Mouse (Mus musculus) forebrain, embryonic 13.5 days (tissue): ENCODE measurements at regions not wholly inside any gene's neighbourhood (a gene's known extent, or its start where the extent isn't known, plus 50 kb on each side); places are given as distances from the start of the nearest gene placed in this dataset.

Source experiments
- ATAC-seq: fragments of 200-750 bp; cut with Nextera tagmentation; 2 replicates; pipeline ENCODE4 v1.8.0; 2017
- H3K27ac ChIP-seq: fragments of 300-500 bp; sonication (generic); 2 replicates; pipeline ENCODE4 v1.5.1; 2015; ENCODE audit warnings: inconsistent platforms, mild to moderate bottlenecking, moderate library complexity
- H3K27me3 ChIP-seq: fragments of 300-500 bp; sonication (generic); 2 replicates; pipeline ENCODE4 v1.6.1; 2015; ENCODE audit warnings: mild to moderate bottlenecking, inconsistent platforms
- H3K36me3 ChIP-seq: fragments of 300-500 bp; sonication (generic); 2 replicates; pipeline ENCODE4 v1.6.1; 2015; ENCODE audit warnings: mild to moderate bottlenecking, inconsistent platforms; ENCODE audit not compliant: poor library complexity, severe bottlenecking
- H3K4me1 ChIP-seq: fragments of 300-500 bp; sonication (generic); 2 replicates; pipeline ENCODE4 v1.6.1; 2015; ENCODE audit warnings: inconsistent platforms
- H3K4me2 ChIP-seq: fragments of 300-500 bp; sonication (generic); 2 replicates; pipeline ENCODE4 v1.6.1; 2015; ENCODE audit warnings: inconsistent platforms, mild to moderate bottlenecking, moderate library complexity
- H3K4me3 ChIP-seq: fragments of 300-500 bp; sonication (generic); 2 replicates; pipeline ENCODE4 v1.5.1; 2015; ENCODE audit warnings: mild to moderate bottlenecking, inconsistent platforms
- H3K9ac ChIP-seq: fragments of 300-500 bp; sonication (generic); 2 replicates; pipeline ENCODE4 v1.6.1; 2015; ENCODE audit warnings: mild to moderate bottlenecking, inconsistent platforms
- H3K9me3 ChIP-seq: fragments of 300-500 bp; sonication (generic); replicated peaks from 2 replicates; pipeline ENCODE4 v1.6.1; 2016; ENCODE audit warnings: inconsistent platforms
- WGBS: fragments of 180-500 bp; shearing (Covaris S2); methylation state at CpG from one replicate; pipeline ENCODE4 v1.1.7; 2015; 5-methylcytosine and 5-hydroxymethylcytosine counted together

DNA sequence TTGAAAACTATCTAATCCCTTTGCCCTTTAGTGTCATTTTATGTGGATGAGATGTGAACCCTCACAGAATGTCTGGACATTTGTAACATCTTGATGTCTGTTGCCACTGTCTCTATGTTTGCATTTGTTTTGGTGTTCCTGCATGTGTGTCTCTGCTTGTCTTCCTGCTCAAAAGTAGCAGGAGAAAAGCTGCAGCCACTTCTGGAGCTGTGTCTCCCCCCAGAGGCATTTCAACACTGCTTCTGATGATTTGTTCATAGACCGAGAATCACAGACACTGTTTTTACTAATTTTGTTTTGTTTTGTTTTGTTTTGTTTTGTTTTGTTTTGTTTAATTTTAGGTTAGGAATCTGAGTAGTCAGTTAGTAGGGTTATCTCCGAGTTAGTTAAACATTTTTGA lies 883.8 kb downstream of the Gbe1 start:
- no peak overlapping the region for H3K4me3 ChIP-seq
- WGBS, result 67% methylated on average over 2 of the region's 2 CpGs

DNA sequence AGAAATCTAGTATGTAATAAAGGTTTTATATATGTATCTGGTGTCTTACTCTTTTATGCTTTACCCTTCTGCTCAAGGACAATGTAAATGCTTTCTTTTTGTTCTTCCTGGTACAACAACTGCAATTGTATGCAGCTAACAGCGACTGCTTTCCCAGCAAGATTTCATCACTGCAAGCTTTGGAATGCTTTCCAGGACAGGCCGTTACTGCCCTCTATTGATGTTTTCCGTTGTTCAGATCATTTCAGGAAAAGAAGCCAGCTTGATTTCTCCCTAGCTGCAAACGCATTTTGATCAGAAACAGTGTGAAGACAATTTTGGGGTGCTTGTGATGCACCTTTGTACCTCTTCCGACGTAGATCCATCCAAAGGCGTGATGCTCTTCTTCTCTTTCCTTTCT lies 895.1 kb downstream of the Gbe1 start:
- Histone ChIP-seq H3K9ac (no peak overlapping the region), H3K27me3 (no peaks in the 10 kb centered on the region), H3K36me3 (no peaks in the 10 kb centered on the region), H3K27ac (no peak overlapping the region), H3K4me3 (no peak overlapping the region), H3K9me3 (no peaks in the 10 kb centered on the region), H3K4me2 (no peak overlapping the region), H3K4me1 (no peaks in the 10 kb centered on the region)
- no peak for ATAC-seq
- WGBS, result 50% methylated on average over 7 of the region's 7 CpGs

More for the DNA sequence above, 883.8 kb downstream of the Gbe1 start:
- no peak overlapping the region for H3K4me2 ChIP-seq
- H3K4me1 ChIP-seq, result no peaks in the 10 kb centered on the region
- H3K9ac ChIP-seq, result no peak overlapping the region
- H3K27ac ChIP-seq, result no peak overlapping the region
- H3K9me3 ChIP-seq, result no peaks in the 10 kb centered on the region
- H3K27me3 ChIP-seq, result no peaks in the 10 kb centered on the region
- no peak for ATAC-seq
- H3K36me3 ChIP-seq, result no peaks in the 10 kb centered on the region

DNA sequence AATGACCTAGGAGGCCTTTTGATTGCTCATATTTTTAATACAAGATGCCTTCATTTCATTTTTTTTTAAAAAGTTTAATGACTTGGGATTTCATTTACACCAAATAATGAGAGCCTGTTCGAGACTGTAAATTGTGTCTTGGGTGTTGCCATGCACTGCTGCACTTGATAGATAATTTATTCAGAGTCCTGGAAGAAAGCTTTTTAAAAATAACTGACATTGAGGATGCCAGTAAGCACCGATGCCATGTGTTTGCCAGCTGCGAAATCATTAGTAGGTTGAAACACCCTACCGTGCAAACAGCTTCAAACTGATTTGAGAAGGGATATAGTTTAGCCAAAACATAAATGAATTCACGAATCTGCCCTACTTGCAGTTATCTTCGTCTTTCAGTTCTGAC lies 910.7 kb downstream of the Gbe1 start:
- ATAC-seq, result peak; percentile 69; the same call in 1 of the 2 replicates
- no peaks in the 10 kb centered on the region for H3K36me3 ChIP-seq
- no peaks in the 10 kb centered on the region for H3K27me3 ChIP-seq
- H3K4me1 ChIP-seq, result peaks cover 8% of the 10 kb centered on the region; the same call in 1 of the 2 replicates
- 38% methylated on average over 6 of the region's 6 CpGs for WGBS
- H3K27ac ChIP-seq, result no peak overlapping the region
- H3K4me2 ChIP-seq, result no peak overlapping the region
- no peak overlapping the region for H3K9ac ChIP-seq
- no peak overlapping the region for H3K4me3 ChIP-seq
- H3K9me3 ChIP-seq, result no peaks in the 10 kb centered on the region

DNA sequence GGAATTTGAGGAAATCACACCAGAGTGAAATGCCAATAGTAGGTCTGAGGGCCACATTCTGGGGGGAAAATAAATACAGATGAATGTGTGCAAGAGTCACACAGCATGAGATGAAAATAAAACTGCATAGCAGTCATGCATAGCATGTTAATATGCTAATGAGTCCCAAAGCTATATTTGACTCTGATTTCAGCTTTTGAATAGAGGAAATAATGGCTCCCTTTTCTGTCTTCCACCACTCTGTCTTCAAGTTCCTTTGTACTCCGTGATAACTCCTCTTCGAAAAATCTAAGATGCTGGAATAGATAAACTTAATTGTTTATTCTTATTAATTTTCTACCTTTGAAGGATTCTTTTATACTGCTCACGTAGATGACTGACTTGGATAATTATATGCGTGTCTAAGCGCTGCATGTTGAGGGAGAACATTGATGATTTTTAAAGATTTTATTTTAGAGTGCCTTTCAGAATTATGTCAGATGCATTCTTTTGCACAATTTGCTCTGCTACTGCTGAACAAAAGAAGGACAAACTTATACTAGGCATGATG lies 916.4 kb downstream of the Gbe1 start:
- WGBS, result 83% methylated on average over 5 of the region's 5 CpGs
- ATAC-seq, result peak; percentile 48

DNA sequence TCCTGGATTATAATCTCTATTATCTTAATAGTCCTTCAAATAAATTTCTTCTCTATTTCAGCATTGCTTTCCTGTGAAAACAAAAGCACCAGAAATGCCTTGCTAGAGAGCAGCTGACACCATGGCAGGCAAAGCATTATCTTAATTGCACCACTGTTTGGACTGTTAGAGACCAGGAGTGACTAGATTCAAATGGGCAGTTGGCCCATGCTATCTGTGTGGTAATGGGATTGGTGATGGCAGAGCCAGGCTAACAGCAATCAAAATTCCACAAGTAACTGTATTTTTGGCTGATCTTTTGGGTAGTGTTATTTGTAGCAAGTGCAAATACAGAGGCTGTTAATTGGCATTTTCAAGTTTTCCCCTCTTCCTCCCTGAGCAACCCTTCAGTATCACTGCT lies 929.3 kb downstream of the Gbe1 start:
- ATAC-seq, result 0 out of 2 replicates have a peak, but pooled peaks have one; percentile 54
- Histone ChIP-seq H3K4me3 (no peak overlapping the region), H3K27ac (no peak overlapping the region), H3K27me3 (no peaks in the 10 kb centered on the region), H3K4me1 (peaks cover 8% of the 10 kb centered on the region; the same call in 1 of the 2 replicates), H3K36me3 (no peaks in the 10 kb centered on the region), H3K9ac (no peak overlapping the region), H3K4me2 (no peak overlapping the region), H3K9me3 (no peaks in the 10 kb centered on the region)

More for the DNA sequence above, 916.4 kb downstream of the Gbe1 start:
- Histone ChIP-seq H3K36me3 (no peaks in the 10 kb centered on the region), H3K9me3 (no peaks in the 10 kb centered on the region), H3K4me3 (no peak overlapping the region), H3K27ac (no peak overlapping the region), H3K4me1 (no peaks in the 10 kb centered on the region), H3K27me3 (no peaks in the 10 kb centered on the region), H3K9ac (no peak overlapping the region), H3K4me2 (no peak overlapping the region)

DNA sequence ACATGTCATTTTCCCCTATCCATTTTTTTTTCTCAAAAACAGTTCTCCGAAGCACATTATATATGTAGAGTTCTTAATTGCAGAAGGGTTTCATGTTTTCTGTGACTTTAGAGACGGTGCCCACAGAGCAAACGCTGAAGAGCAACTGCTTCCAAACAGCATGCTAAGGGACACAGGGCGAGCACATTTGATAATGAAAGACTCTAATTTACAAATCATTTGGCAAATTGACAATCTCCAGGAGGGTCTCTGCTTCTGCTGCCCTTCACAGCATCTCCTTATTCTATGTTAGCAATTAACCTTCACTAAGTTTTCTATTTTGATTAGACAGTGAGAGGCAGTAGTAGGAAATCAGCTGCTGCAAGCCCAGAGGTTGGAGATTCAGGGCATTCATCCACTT lies 929.7 kb downstream of the Gbe1 start:
- Histone ChIP-seq H3K4me2 (no peak overlapping the region), H3K27me3 (no peaks in the 10 kb centered on the region), H3K9me3 (no peaks in the 10 kb centered on the region), H3K4me1 (peaks cover 8% of the 10 kb centered on the region; the same call in 1 of the 2 replicates), H3K36me3 (no peaks in the 10 kb centered on the region), H3K4me3 (no peak overlapping the region), H3K9ac (no peak overlapping the region), H3K27ac (no peak overlapping the region)
- 52% methylated on average over 4 of the region's 4 CpGs for WGBS
- ATAC-seq, result 0 out of 2 replicates have a peak, but pooled peaks have one; percentile 22

DNA sequence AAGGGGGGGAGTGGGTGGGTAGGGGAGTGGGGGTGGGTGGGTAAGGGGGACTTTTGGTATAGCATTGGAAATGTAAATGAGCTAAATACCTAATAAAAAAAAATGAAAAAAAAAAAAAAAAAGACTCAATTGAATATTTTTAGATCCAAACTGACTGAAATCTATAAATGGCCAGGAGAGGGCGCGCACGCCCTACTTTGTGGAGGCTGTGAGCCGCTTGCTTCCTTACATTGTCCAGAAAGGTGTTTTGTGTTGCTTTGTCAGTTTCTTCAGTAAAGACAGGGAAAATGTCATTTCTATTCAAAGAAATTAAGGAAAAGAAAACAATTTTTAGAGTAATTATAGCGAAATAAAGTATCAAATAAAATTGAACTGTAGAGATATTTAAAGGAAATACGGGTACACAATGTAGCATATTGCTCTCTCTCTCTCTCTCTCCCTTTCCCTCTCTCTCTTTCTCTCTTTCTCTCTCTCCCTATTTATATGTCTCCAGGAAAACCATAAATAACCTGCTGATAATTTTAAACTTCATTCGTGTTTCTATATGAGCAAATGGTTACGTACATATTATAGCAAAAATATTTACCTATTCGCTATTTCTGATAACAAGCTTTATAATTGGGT lies 933.9 kb downstream of the Gbe1 start:
- H3K27ac ChIP-seq, result no peak overlapping the region
- H3K4me1 ChIP-seq, result peaks cover 8% of the 10 kb centered on the region; the same call in 1 of the 2 replicates
- H3K9me3 ChIP-seq, result no peaks in the 10 kb centered on the region
- H3K9ac ChIP-seq, result no peak overlapping the region
- H3K4me2 ChIP-seq, result no peak overlapping the region
- H3K4me3 ChIP-seq, result no peak overlapping the region
- H3K36me3 ChIP-seq, result no peaks in the 10 kb centered on the region
- no peaks in the 10 kb centered on the region for H3K27me3 ChIP-seq
- WGBS, result 37% methylated on average over 9 of the region's 9 CpGs
- peak; percentile 83 for ATAC-seq

DNA sequence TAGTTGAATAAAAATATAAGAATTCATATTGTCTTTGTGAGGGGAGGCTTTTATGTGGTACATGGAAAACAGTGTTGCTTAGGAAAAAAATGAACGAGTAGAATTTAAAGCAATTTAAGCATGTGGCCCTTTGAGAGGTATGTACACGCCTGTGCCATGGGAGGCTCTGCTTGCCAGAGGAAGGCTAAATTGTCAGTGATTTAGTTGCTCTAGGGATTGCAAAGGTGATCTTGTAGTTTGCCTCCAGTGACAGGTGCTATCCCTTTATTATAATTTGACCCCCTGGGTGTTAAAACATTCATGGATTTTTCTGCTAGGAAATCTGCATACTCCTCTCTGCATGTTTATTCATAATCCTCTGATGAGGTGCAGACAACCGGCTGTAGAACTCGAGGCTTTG lies 942.0 kb downstream of the Gbe1 start:
- Histone ChIP-seq H3K9me3 (no peaks in the 10 kb centered on the region), H3K36me3 (no peaks in the 10 kb centered on the region), H3K27me3 (no peaks in the 10 kb centered on the region), H3K27ac (no peak overlapping the region), H3K9ac (no peak overlapping the region), H3K4me2 (no peak overlapping the region), H3K4me3 (no peak overlapping the region), H3K4me1 (0 out of 2 replicates have a peak, but pooled peaks cover 2% of the 10 kb centered on the region)
- WGBS, result 71% methylated on average over 4 of the region's 4 CpGs
- 0 out of 2 replicates have a peak, but pooled peaks have one; percentile 38 for ATAC-seq

DNA sequence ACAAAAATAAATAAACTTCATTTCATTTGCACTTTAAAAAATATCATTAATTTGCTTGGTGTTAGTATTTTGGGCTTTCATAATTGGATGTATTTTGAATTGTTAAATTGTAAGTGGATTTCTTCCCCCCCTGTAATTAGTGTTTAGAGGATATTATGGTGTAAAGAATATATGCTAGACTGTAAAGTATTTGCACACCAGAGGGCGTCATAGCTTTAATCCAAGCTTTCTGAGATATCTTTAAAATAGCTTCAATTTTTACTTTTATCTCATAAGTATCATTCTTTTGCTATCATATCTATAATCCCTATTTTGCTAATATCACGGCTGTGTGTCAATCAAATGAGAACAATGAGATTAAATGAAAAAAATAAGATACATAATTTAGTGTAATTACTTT lies 942.4 kb downstream of the Gbe1 start:
- no peaks in the 10 kb centered on the region for H3K36me3 ChIP-seq
- WGBS, result 69% methylated on average over 2 of the region's 2 CpGs
- peak; percentile 50; the same call in 1 of the 2 replicates for ATAC-seq

DNA sequence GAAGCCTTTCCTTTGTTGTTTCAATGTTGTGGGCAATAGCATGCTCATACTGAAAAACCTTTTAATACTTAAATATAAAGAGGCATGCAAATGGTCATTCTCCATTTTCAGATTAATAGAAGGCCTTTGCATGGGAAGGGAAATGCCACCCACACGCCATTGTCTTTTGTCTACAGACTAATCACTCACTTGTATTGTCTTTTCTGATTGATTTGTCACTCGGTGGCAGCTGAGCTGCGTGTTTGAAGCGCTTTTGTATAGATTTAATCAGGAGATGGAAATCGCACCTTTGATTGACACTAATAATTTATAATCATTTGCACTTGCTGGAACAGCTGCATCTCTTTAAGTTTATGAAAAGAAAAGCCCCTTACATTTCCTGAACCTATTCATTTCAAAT lies 953.4 kb downstream of the Gbe1 start:
- H3K27me3 ChIP-seq, result no peaks in the 10 kb centered on the region
- no peaks in the 10 kb centered on the region for H3K36me3 ChIP-seq
- H3K4me3 ChIP-seq, result no peak overlapping the region
- no peak overlapping the region for H3K27ac ChIP-seq
- H3K9ac ChIP-seq, result no peak overlapping the region
- no peaks in the 10 kb centered on the region for H3K9me3 ChIP-seq
- H3K4me1 ChIP-seq, result no peaks in the 10 kb centered on the region
- 17% methylated on average over 5 of the region's 5 CpGs for WGBS
- ATAC-seq, result peak; percentile 76
- no peak overlapping the region for H3K4me2 ChIP-seq

More for the DNA sequence above, 942.4 kb downstream of the Gbe1 start:
- H3K4me2 ChIP-seq, result no peak overlapping the region
- 0 out of 2 replicates have a peak, but pooled peaks cover 2% of the 10 kb centered on the region for H3K4me1 ChIP-seq
- no peak overlapping the region for H3K27ac ChIP-seq
- H3K9ac ChIP-seq, result no peak overlapping the region
- no peaks in the 10 kb centered on the region for H3K27me3 ChIP-seq
- no peaks in the 10 kb centered on the region for H3K9me3 ChIP-seq
- H3K4me3 ChIP-seq, result no peak overlapping the region
